In genomic region chr2:37925413-37926132, GRCm38 (mm10) we compare ENCODE assay signal across 8 mouse cellular contexts.
DNase-seq lines count a peak whose midpoint lies in the region; ATAC-seq lines count a peak whose summit lies in the region.

No protein-coding gene starts in this region.

- H3K27me3 ChIP-seq in intestine, embryonic 14.5 days (replicated peaks; ENCODE audit: control insufficient read depth, insufficient read depth, low read length), result no peaks in the 10 kb centered on the region
- H3K27me3 ChIP-seq in intestine, embryonic 15.5 days (replicated peaks), result no peaks in the 10 kb centered on the region
- peaks cover 24% of the 10 kb centered on the region for H3K27me3 ChIP-seq in hindbrain, embryonic 12.5 days
- no peaks in the 10 kb centered on the region for H3K27me3 ChIP-seq in midbrain, embryonic 14.5 days (ENCODE audit: control insufficient read depth, insufficient read depth, low read length)

- no peak overlapping the region for H3K4me3 ChIP-seq in intestine, embryonic 14.5 days (ENCODE audit: low read depth, low read length)
- no peak overlapping the region for H3K4me3 ChIP-seq in intestine, embryonic 15.5 days (replicated peaks)
- no peak overlapping the region for H3K4me3 ChIP-seq in hindbrain, embryonic 12.5 days
- H3K4me3 ChIP-seq in midbrain, embryonic 14.5 days (replicated peaks; ENCODE audit: low read depth, low read length), result no peak overlapping the region

- no peaks in the 10 kb centered on the region for H3K9me3 ChIP-seq in intestine, embryonic 14.5 days (ENCODE audit: control insufficient read depth, low read length)
- H3K9me3 ChIP-seq in intestine, embryonic 15.5 days, result no peaks in the 10 kb centered on the region
- no peaks in the 10 kb centered on the region for H3K9me3 ChIP-seq in hindbrain, embryonic 12.5 days (replicated peaks)
- H3K9me3 ChIP-seq in midbrain, embryonic 14.5 days (ENCODE audit: control insufficient read depth, low read length), result no peaks in the 10 kb centered on the region

- H3K36me3 ChIP-seq in intestine, embryonic 14.5 days (ENCODE audit: control insufficient read depth, insufficient read depth, low read length), result no peaks in the 10 kb centered on the region
- no peaks in the 10 kb centered on the region for H3K36me3 ChIP-seq in intestine, embryonic 15.5 days
- H3K36me3 ChIP-seq in hindbrain, embryonic 12.5 days, result no peaks in the 10 kb centered on the region
- no peaks in the 10 kb centered on the region for H3K36me3 ChIP-seq in midbrain, embryonic 14.5 days (ENCODE audit: control insufficient read depth, insufficient read depth, low read length)

- DNase-seq in intestine, embryonic 14.5 days (ENCODE audit: low spot score), result peak; percentile 73
- DNase-seq in urinary bladder, postnatal 14 days (ENCODE audit: low spot score), result peak; percentile 62
- no peak for DNase-seq in urinary bladder, postnatal 10 days (ENCODE audit: low spot score)
- peak; percentile 37 to 52 for DNase-seq in cerebellum, postnatal 4 days (ENCODE audit: low spot score in 2 of 2)
- DNase-seq in midbrain, embryonic 14.5 days, result peak; percentile 85

- whole genome bisulfite sequencing in intestine, embryonic 14.5 days, result 42% methylated on average over 6 of the region's 6 CpGs
- 42% methylated on average over 6 of the region's 6 CpGs for WGBS in intestine, embryonic 15.5 days
- 14% methylated on average over 6 of the region's 6 CpGs for WGBS in hindbrain, embryonic 12.5 days
- 13% methylated on average over 6 of the region's 6 CpGs for WGBS in midbrain, embryonic 14.5 days

- no peaks in the 10 kb centered on the region for H3K4me1 ChIP-seq in intestine, embryonic 14.5 days (replicated peaks; ENCODE audit: control insufficient read depth, insufficient read depth, low read length)
- H3K4me1 ChIP-seq in intestine, embryonic 15.5 days (replicated peaks), result no peaks in the 10 kb centered on the region
- H3K4me1 ChIP-seq in hindbrain, embryonic 12.5 days, result peaks cover 7% of the 10 kb centered on the region
- H3K4me1 ChIP-seq in midbrain, embryonic 14.5 days (ENCODE audit: control insufficient read depth, insufficient read depth, low read length), result peaks cover 2% of the 10 kb centered on the region

- no peak overlapping the region for H3K27ac ChIP-seq in intestine, embryonic 14.5 days (ENCODE audit: low read depth)
- H3K27ac ChIP-seq in intestine, embryonic 15.5 days, result no peak overlapping the region
- H3K27ac ChIP-seq in hindbrain, embryonic 12.5 days, result no peak overlapping the region
- H3K27ac ChIP-seq in midbrain, embryonic 14.5 days (replicated peaks; ENCODE audit: low read depth, low read length), result no peak overlapping the region

- no peak for ATAC-seq in intestine, embryonic 14.5 days (replicated peaks; ENCODE audit: low FRiP score, low TSS enrichment, low read depth)
- no peak for ATAC-seq in intestine, embryonic 15.5 days
- ATAC-seq in hindbrain, embryonic 12.5 days (ENCODE audit: low FRiP score), result peak; percentile 56; the same call in 1 of the 2 replicates
- ATAC-seq in midbrain, embryonic 14.5 days (ENCODE audit: low FRiP score, low TSS enrichment), result 0 out of 2 replicates have a peak, but pooled peaks have one; percentile 62
- ATAC-seq in erythroblast, adult 5-6 weeks (replicated peaks; ENCODE audit: low FRiP score, poor library complexity, severe bottlenecking), result no peak

- H3K9ac ChIP-seq in intestine, embryonic 14.5 days (ENCODE audit: low read length), result no peak overlapping the region
- no peak overlapping the region for H3K9ac ChIP-seq in intestine, embryonic 15.5 days
- H3K9ac ChIP-seq in hindbrain, embryonic 12.5 days, result no peak overlapping the region
- H3K9ac ChIP-seq in midbrain, embryonic 14.5 days (replicated peaks; ENCODE audit: low read length), result no peak overlapping the region

- H3K4me2 ChIP-seq in intestine, embryonic 14.5 days (ENCODE audit: low read length), result no peak overlapping the region
- H3K4me2 ChIP-seq in intestine, embryonic 15.5 days (replicated peaks), result no peak overlapping the region
- no peak overlapping the region for H3K4me2 ChIP-seq in hindbrain, embryonic 12.5 days (replicated peaks)
- no peak overlapping the region for H3K4me2 ChIP-seq in midbrain, embryonic 14.5 days (ENCODE audit: low read length)

Comparison
In these comparisons a context has a peak if more than half of its experiments do, and no peak if none do; other contexts are left out.
1. ATAC-seq: peak in hindbrain, embryonic 12.5 days (single experiment) and midbrain, embryonic 14.5 days (single experiment); none in intestine, embryonic 14.5 days (single experiment), intestine, embryonic 15.5 days (single experiment) and erythroblast, adult 5-6 weeks (single experiment).